Mouse (Mus musculus) thymus, adult 2 months (tissue): ENCODE measurements at regions not wholly inside any gene's neighbourhood (a gene's known extent, or its start where the extent isn't known, plus 50 kb on each side); places are given as distances from the start of the nearest gene placed in this dataset.
A peak's percentile ranks its signal among the peaks of the same experiment; 100 is the strongest.

ENCODE experiments used
- DNase-seq: peaks from one replicate; pipeline ENCODE4 v3.0.0; 2021
- H3K27ac ChIP-seq: fragments of 200-500 bp; 2 replicates; pipeline ENCODE4 v1.5.1; 2012; ENCODE audit warnings: low read length, control low read depth; ENCODE audit not compliant: control insufficient read depth, insufficient read depth
- H3K27me3 ChIP-seq: fragments of 200-500 bp; 2 replicates; pipeline ENCODE4 v1.6.1; 2012; ENCODE audit warnings: mild to moderate bottlenecking, low read length, moderate library complexity, mixed read lengths; ENCODE audit not compliant: control insufficient read depth, insufficient read depth
- H3K36me3 ChIP-seq: fragments of 200-500 bp; 2 replicates; pipeline ENCODE4 v1.6.1; 2012; ENCODE audit warnings: mild to moderate bottlenecking, low read length, moderate library complexity; ENCODE audit not compliant: control insufficient read depth, insufficient read depth
- H3K4me1 ChIP-seq: fragments of 200-500 bp; replicated peaks from 2 replicates; pipeline ENCODE4 v1.6.1; 2012; ENCODE audit warnings: low read length; ENCODE audit not compliant: control insufficient read depth, insufficient read depth
- H3K4me3 ChIP-seq: fragments of 200-500 bp; 2 replicates; pipeline ENCODE4 v1.5.1; 2012; ENCODE audit warnings: mild to moderate bottlenecking, low read length, control low read depth, moderate library complexity; ENCODE audit not compliant: control insufficient read depth, insufficient read depth
- CTCF ChIP-seq: fragments of 200-500 bp; IDR thresholded peaks from 2 replicates; pipeline ENCODE4 v1.5.1; 2012; ENCODE audit warnings: mild to moderate bottlenecking, control low read depth, low read length, moderate library complexity, borderline replicate concordance; ENCODE audit not compliant: control insufficient read depth, poor library complexity, insufficient read depth; ENCODE audit errors: extremely low read depth
- POLR2A ChIP-seq: fragments of 200-500 bp; IDR thresholded peaks from 2 replicates; pipeline ENCODE4 v1.6.1; 2012; ENCODE audit warnings: mild to moderate bottlenecking, low read length, control low read depth, moderate library complexity; ENCODE audit not compliant: control insufficient read depth, poor library complexity, insufficient read depth; ENCODE audit errors: extremely low read depth
- WGBS: fragments of 180-500 bp; shearing (Covaris S2); methylation state at CpG from one replicate; pipeline ENCODE4 v1.1.7; 2018; 5-methylcytosine and 5-hydroxymethylcytosine counted together

- no peak for TF ChIP-seq POLR2A
- TF ChIP-seq CTCF = no peak
- 17% methylated on average over 3 of the region's 3 CpGs for WGBS
- no peaks in the 10 kb centered on the region for H3K27me3 ChIP-seq
- peak; percentile 43 for DNase-seq
- H3K27ac ChIP-seq = no peak overlapping the region
- no peaks in the 10 kb centered on the region for H3K36me3 ChIP-seq
- no peak overlapping the region for H3K4me3 ChIP-seq
- H3K4me1 ChIP-seq = no peaks in the 10 kb centered on the region
These were observed 110.3 kb downstream of the Axin2 start for GRCm38 (mm10) chr11:109030486-109030885.

- no peaks in the 10 kb centered on the region for H3K36me3 ChIP-seq
- no peak for DNase-seq
- H3K4me3 ChIP-seq = no peak overlapping the region
- no peaks in the 10 kb centered on the region for H3K4me1 ChIP-seq
- WGBS = 30% methylated on average over 7 of the region's 7 CpGs
- H3K27ac ChIP-seq = no peak overlapping the region
- TF ChIP-seq CTCF (no peak), POLR2A (no peak)
- no peaks in the 10 kb centered on the region for H3K27me3 ChIP-seq
These were observed 109.7 kb downstream of the Axin2 start for GRCm38 (mm10) chr11:109029894-109030293.

- no peaks in the 10 kb centered on the region for H3K27me3 ChIP-seq
- H3K36me3 ChIP-seq = no peaks in the 10 kb centered on the region
- DNase-seq = no peak
- no peak overlapping the region for H3K27ac ChIP-seq
- TF ChIP-seq POLR2A (no peak), CTCF (no peak)
- 90% methylated on average over 7 of the region's 7 CpGs for WGBS
- H3K4me3 ChIP-seq = no peak overlapping the region
- no peaks in the 10 kb centered on the region for H3K4me1 ChIP-seq
These were observed 94.7 kb downstream of the Axin2 start for GRCm38 (mm10) chr11:109014806-109015205.

- no peak overlapping the region for H3K27ac ChIP-seq
- H3K4me1 ChIP-seq = no peaks in the 10 kb centered on the region
- 96% methylated on average over 6 of the region's 6 CpGs for WGBS
- H3K4me3 ChIP-seq = no peak overlapping the region
- no peaks in the 10 kb centered on the region for H3K27me3 ChIP-seq
- no peaks in the 10 kb centered on the region for H3K36me3 ChIP-seq
- TF ChIP-seq CTCF = no peak
- TF ChIP-seq POLR2A = no peak
- no peak for DNase-seq
These were observed 91.0 kb downstream of the Axin2 start for GRCm38 (mm10) chr11:109011161-109011560.

- 84% methylated on average over 2 of the region's 2 CpGs for WGBS
- H3K27ac ChIP-seq = no peak overlapping the region
- no peak overlapping the region for H3K4me3 ChIP-seq
- no peaks in the 10 kb centered on the region for H3K36me3 ChIP-seq
- no peaks in the 10 kb centered on the region for H3K27me3 ChIP-seq
- no peaks in the 10 kb centered on the region for H3K4me1 ChIP-seq
- no peak for DNase-seq
- no peak for TF ChIP-seq CTCF
- TF ChIP-seq POLR2A = no peak
These were observed 88.7 kb downstream of the Axin2 start for GRCm38 (mm10) chr11:109008872-109009271.

- no peak for DNase-seq
- TF ChIP-seq POLR2A (no peak), CTCF (no peak)
- WGBS = 95% methylated on average over 11 of the region's 11 CpGs
- H3K36me3 ChIP-seq = no peaks in the 10 kb centered on the region
- H3K27me3 ChIP-seq = no peaks in the 10 kb centered on the region
- H3K4me1 ChIP-seq = no peaks in the 10 kb centered on the region
- no peak overlapping the region for H3K4me3 ChIP-seq
- no peak overlapping the region for H3K27ac ChIP-seq
These were observed 85.5 kb downstream of the Axin2 start for GRCm38 (mm10) chr11:109005681-109006080.
